Mouse (Mus musculus) intestine, postnatal 0 days (tissue): Measurements from ENCODE around the gene Pla2g5. TPM values are rescaled to one million over a fixed set of nuclear protein-coding genes. Genes with fewer than 3 reads are reported as not detected.
A peak's percentile ranks its signal among the peaks of the same experiment; 100 is the strongest.
"Not testable (repeated sequence)": the region's sequence is repeated elsewhere in the genome, so short reads cannot be mapped to it uniquely, and the experiment has no call there.

Experiments
- ATAC-seq: fragments of 200-750 bp; cut with Nextera tagmentation; 2 replicates; pipeline ENCODE4 v1.8.0; 2017; ENCODE audit warnings: mild to moderate bottlenecking, moderate TSS enrichment, moderate library complexity
- H3K27ac ChIP-seq: fragments of 300-500 bp; sonication (generic); 2 replicates; pipeline ENCODE4 v1.5.1; 2014; ENCODE audit warnings: mild to moderate bottlenecking, low read depth, low read length, moderate library complexity
- H3K27me3 ChIP-seq: fragments of 300-500 bp; sonication (generic); replicated peaks from 2 replicates; pipeline ENCODE4 v1.6.1; 2014; ENCODE audit warnings: low read length, mixed read lengths; ENCODE audit not compliant: control insufficient read depth, insufficient read depth
- H3K36me3 ChIP-seq: fragments of 300-500 bp; sonication (generic); 2 replicates; pipeline ENCODE4 v1.6.1; 2014; ENCODE audit warnings: mild to moderate bottlenecking, moderate library complexity; ENCODE audit not compliant: control insufficient read depth, insufficient read depth
- H3K4me1 ChIP-seq: fragments of 300-500 bp; sonication (generic); replicated peaks from 2 replicates; pipeline ENCODE4 v1.6.1; 2014; ENCODE audit warnings: antibody characterized with exemption, low read length, mixed read lengths; ENCODE audit not compliant: control insufficient read depth, insufficient read depth
- H3K4me2 ChIP-seq: fragments of 300-500 bp; sonication (generic); replicated peaks from 2 replicates; pipeline ENCODE4 v1.6.1; 2014; ENCODE audit warnings: low read depth, mild to moderate bottlenecking, moderate library complexity
- H3K4me3 ChIP-seq: fragments of 300-500 bp; sonication (generic); 2 replicates; pipeline ENCODE4 v1.5.1; 2014; ENCODE audit warnings: low read depth, low read length
- H3K9ac ChIP-seq: fragments of 300-500 bp; sonication (generic); 2 replicates; pipeline ENCODE4 v1.6.1; 2014; ENCODE audit warnings: mild to moderate bottlenecking, low read depth, low read length
- H3K9me3 ChIP-seq: fragments of 300-500 bp; sonication (generic); 2 replicates; pipeline ENCODE4 v1.6.1; 2016; ENCODE audit warnings: mixed run types; ENCODE audit not compliant: control insufficient read depth
- CTCF ChIP-seq: sonication (generic); IDR thresholded peaks from 2 replicates; pipeline ENCODE4 v1.5.1; 2016; ENCODE audit warnings: low read depth, mild to moderate bottlenecking, control low read depth, antibody characterized with exemption, moderate library complexity
- WGBS: fragments of 180-500 bp; shearing (Covaris S2); extraction: QIAGEN DNeasy Blood & Tissue Kit; methylation state at CpG from one replicate; pipeline ENCODE4 v1.1.7; 2014; 5-methylcytosine and 5-hydroxymethylcytosine counted together
- polyA plus RNA-seq: library from polyadenylated mRNA; unstranded; fragments of >200 nt; fragmentation: Nextera tagmentation; extraction: Ambion mirVana; gene quantifications from 2 replicates; pipeline ENCODE4 v1.2.1, GENCODE M21; 2015

The Pla2g5 gene
- polyA plus RNA-seq, 1 experiment from 2014 or later = 0.22 TPM

DNA sequence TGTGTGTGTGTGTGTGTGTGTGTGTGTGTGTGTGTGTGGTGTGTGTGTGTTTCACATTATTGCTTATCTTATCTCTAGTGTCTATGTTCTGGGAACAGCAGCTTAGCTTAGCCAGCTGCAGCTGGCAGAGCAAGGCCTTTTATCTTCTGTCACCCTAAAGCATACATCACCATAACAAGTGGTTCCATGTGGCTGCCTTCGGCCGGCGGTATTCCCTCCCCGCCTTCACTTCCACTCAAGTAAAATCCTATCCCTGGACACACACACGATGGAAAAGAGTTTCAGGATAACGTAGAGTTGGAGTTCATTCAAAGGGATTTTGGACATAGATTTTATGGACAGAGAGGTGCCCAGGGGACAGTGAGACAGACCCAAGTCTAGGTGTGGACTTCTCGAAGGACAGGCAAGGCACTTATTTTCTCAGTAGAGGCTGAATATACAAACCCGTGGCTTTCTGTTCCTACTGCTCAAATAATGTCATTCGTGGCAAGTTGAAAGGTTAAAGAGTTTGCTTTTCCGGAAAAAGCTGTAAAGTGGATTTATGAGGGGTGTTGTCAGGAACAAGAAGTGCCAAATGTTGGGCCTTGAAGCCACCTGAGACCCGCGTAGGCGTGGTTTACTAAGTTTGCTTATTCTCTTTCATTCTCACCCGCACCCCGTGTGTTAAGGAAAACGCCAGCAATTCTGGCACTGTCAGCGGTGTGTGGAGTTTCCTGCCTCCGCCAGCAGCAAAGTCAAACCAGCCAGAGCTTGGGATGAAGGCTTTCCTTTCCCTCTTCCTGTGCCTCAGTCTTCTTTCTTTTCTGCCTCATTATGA, 37.3 kb downstream of the Pla2g5 start:
- Histone ChIP-seq H3K9me3 (no peaks in the 10 kb centered on the region), H3K4me3 (no peak overlapping the region), H3K4me1 (peaks cover 5% of the 10 kb centered on the region; the same call in 1 of the 2 replicates), H3K4me2 (peak overlapping the region; percentile 44; the same call in 1 of the 2 replicates), H3K27ac (peak overlapping the region; percentile 21; the same call in 1 of the 2 replicates), H3K36me3 (no peaks in the 10 kb centered on the region), H3K27me3 (no peaks in the 10 kb centered on the region), H3K9ac (no peak overlapping the region)
- ATAC-seq = peak; percentile 75
- TF ChIP-seq CTCF = no peak
- WGBS = 7% methylated on average over 18 of the region's 18 CpGs

DNA sequence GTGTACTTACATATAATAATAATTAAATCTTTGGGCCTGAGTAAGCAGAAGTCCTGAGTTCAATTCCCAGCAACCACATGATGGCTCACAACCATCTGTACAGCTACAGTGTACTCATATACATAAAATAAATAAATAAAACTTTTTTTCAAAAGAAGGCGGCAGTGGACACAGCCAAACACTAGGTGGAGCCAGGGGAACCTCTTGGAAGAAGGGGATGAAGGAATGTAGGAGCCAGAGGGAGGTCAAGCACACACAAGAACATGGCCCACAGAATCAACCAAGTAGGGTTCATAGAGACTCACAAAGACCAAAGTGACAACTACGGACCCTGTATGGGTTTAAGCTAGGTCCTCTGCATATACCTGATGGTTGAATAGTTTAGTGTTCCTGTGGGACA, 38.6 kb downstream of the Pla2g5 start:
- no peak for ATAC-seq
- H3K9me3 ChIP-seq = no peaks in the 10 kb centered on the region
- H3K4me1 ChIP-seq = peaks cover 5% of the 10 kb centered on the region; the same call in 1 of the 2 replicates
- peak; percentile 56 for TF ChIP-seq CTCF
- no peak overlapping the region for H3K4me2 ChIP-seq
- H3K36me3 ChIP-seq = no peaks in the 10 kb centered on the region
- 84% methylated on average over 2 of the region's 2 CpGs for WGBS
- no peak overlapping the region for H3K4me3 ChIP-seq
- H3K27ac ChIP-seq = no peak overlapping the region
- no peak overlapping the region for H3K9ac ChIP-seq
- H3K27me3 ChIP-seq = no peaks in the 10 kb centered on the region

DNA sequence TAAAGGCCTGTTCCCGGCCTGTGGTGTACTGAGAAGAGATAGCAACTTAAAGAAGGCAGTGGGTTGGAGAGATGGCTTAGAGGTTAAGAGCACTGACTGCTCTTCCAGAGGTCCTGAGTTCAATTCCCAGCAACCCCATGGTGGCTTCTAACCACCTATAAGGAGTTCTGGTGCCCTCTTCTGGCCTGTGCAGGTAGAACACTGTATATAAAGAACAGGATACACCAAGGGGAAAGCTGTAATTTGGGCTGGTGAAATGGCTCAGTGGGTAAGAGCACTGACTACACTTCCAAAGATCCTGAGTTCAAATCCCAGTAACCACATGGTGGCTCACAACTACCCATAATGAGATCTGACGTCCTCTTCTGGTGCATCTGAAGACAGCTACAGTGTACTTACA, 39.1 kb downstream of the Pla2g5 start:
- not testable (repeated sequence) for H3K27me3 ChIP-seq, H3K36me3 ChIP-seq, H3K4me2 ChIP-seq, H3K4me3 ChIP-seq, ATAC-seq, H3K9me3 ChIP-seq, H3K9ac ChIP-seq, H3K27ac ChIP-seq, H3K4me1 ChIP-seq
- 82% methylated on average over 2 of the region's 2 CpGs for WGBS
- TF ChIP-seq CTCF = 0 out of 2 replicates have a peak, but pooled peaks have one; percentile 12

DNA sequence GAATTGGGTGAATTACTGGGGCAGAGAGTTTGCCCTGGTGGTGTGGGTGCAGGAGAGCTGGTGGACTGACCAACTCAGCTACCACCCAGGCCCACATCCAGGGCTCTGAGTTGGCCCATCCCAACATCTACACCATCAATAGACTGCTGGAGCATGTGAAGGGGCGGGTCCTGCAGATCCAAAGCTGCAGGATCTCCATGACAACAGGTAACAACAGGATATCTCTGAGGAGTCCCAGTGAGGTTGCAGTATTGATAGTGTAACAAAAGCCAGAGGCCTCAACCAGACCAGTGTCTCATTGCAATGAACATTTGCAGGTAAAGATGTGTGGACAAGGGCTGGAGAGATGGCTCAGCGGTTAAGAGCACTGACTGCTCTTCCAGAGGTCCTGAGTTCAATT, 42.2 kb downstream of the Pla2g5 start:
- WGBS = 86% methylated on average over 2 of the region's 2 CpGs
- Histone ChIP-seq H3K4me2 (no peak overlapping the region), H3K9me3 (no peaks in the 10 kb centered on the region), H3K9ac (no peak overlapping the region), H3K36me3 (no peaks in the 10 kb centered on the region), H3K27ac (no peak overlapping the region), H3K4me1 (0 out of 2 replicates have a peak, but pooled peaks cover 3% of the 10 kb centered on the region), H3K27me3 (no peaks in the 10 kb centered on the region), H3K4me3 (no peak overlapping the region)
- no peak for TF ChIP-seq CTCF
- no peak for ATAC-seq

DNA sequence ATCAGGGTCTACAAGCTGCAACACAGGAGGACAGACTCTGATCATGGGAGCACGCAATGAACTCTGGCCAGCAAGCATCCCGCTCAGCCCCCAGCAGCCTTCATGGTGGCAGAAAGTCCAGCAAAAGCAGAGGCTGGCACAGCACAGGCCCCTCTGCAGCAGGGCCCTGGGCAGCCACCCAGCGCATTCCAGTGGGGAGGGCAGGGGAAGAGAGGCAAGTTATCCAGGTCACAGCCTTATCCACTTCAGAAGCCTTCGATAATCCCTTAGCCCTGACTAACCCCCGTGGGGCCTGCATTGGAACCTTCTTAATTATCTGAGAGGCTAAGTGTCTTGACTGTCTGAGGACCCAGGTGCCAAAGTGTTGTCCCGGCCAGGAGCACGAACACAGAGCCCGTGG, 44.2 kb downstream of the Pla2g5 start:
- Histone ChIP-seq H3K4me3 (no peak overlapping the region), H3K27ac (no peak overlapping the region), H3K36me3 (no peaks in the 10 kb centered on the region), H3K4me1 (0 out of 2 replicates have a peak, but pooled peaks cover 2% of the 10 kb centered on the region), H3K27me3 (no peaks in the 10 kb centered on the region), H3K4me2 (no peak overlapping the region), H3K9ac (no peak overlapping the region), H3K9me3 (no peaks in the 10 kb centered on the region)
- ATAC-seq = no peak
- TF ChIP-seq CTCF = no peak
- WGBS = 42% methylated on average over 8 of the region's 8 CpGs

DNA sequence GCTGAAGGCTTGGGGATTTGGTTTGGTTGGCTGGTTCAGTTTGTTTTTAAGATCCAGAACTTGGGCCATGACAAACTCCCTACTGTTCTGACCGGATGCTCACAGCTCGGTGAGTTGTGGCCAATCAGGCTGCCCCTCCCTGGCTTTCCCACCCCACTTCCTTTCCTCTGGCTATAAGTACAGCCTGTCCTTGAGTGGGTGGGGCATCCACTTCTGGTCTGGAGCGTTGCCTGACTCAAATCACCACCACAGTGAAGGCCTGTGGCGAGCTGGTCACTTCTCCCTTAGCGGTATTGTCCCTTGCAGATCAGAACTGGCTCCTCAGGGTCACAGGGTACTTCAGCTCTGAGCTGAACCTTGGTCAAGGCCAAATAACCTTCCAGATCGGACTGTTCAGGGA, 45.5 kb downstream of the Pla2g5 start:
- no peaks in the 10 kb centered on the region for H3K27me3 ChIP-seq
- no peak overlapping the region for H3K4me2 ChIP-seq
- H3K4me1 ChIP-seq = 0 out of 2 replicates have a peak, but pooled peaks cover 2% of the 10 kb centered on the region
- no peaks in the 10 kb centered on the region for H3K36me3 ChIP-seq
- H3K9ac ChIP-seq = no peak overlapping the region
- H3K9me3 ChIP-seq = no peaks in the 10 kb centered on the region
- no peak overlapping the region for H3K4me3 ChIP-seq
- no peak for ATAC-seq
- no peak overlapping the region for H3K27ac ChIP-seq
- 54% methylated on average over 6 of the region's 6 CpGs for WGBS
- no peak for TF ChIP-seq CTCF
